Mouse (Mus musculus) heart, postnatal 4 days (tissue): Measurements from ENCODE around the gene 2510002D24Rik. TPM values are rescaled to one million over a fixed set of nuclear protein-coding genes. Genes with fewer than 3 reads are reported as not detected.
"Not testable (repeated sequence)": the region's sequence is repeated elsewhere in the genome, so short reads cannot be mapped to it uniquely, and the experiment has no call there.

ENCODE experiments used
- DNase-seq: peaks from one replicate; pipeline ENCODE4 v3.0.0; 2021
- total RNA-seq, 2 experiments: library from RNA; stranded (reverse); gene quantifications; 2 replicates each; pipeline ENCODE4 v1.2.3; 2021

The 2510002D24Rik gene
- 10 to 100 TPM; 18.8 to 20.8 TPM for total RNA-seq

DNA sequence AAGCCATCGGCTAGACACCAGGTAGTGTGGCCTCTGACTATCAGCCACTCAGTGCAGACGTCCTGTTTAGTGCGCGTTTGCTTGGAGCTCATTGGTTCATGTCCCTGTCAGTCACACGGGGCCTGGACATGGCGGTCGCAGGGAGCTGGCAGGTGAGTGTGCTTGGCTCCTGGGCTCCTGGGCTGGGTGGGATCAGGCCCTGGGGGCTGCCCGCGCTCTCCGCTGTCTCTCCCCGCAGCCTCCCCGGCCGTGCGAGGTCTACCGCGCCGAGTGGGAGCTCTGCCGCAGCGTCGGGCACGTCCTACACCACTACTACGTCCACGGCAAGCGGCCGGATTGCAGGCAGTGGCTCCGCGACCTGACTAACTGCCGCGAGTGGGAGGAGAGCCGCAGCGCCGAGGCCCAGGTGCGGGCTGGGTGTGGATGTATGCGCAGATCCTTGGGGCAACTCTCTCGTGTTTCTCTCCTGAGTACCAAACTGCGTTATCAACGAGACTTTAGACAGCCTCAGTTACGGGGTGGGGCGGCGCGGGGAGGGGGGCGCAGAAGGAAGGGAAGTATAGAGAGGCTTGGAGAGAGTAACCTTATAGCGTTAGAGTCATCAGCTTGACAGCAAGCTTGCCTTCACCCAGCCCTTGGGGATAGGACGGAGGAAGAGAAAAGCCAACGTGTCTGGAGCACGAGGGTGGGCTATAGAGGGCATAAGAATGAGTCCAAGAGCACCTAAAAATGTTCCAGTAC, at the start of gene 2510002D24Rik, which contains the start of gene Gm28539:
2510002D24Rik (plus strand) TSS at position 111 of the 741 bp plus-strand sequence.
Gm28539 (plus strand) TSS at position 117 of the 741 bp plus-strand sequence.
- peak; percentile 96 for DNase-seq

GRCm38 (mm10) chr16:18786652-18787051, 49.7 kb upstream of the 2510002D24Rik start:
- DNase-seq, result no peak

- no peak for DNase-seq
Measured at GRCm38 (mm10) chr16:18788627-18789406, 47.6 kb upstream of the 2510002D24Rik start.

- DNase-seq, result no peak
Measured at GRCm38 (mm10) chr16:18795223-18795899, 41.0 kb upstream of the 2510002D24Rik start.

DNA sequence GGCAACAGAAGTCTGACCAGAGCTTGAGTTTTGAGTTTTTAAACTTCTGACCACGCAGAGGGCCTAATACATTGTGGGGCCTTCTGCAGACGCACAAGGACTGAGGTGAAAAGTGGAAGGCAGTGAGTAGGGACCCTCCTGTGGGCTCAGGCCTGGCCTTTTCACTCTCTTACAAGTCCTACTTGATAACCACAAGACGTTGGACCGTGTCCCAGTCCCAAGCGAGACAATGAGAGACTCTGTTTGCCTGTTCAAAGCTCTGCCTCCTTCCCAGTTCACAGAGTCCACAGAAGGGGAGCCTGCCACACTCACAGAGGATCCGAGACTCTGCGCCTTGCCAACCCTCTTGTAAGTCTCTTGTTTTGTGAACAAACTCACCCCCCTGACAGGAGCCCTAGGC, 39.7 kb upstream of the 2510002D24Rik start:
- DNase-seq, result no peak

- no peak for DNase-seq
Measured at GRCm38 (mm10) chr16:18798151-18798550, 38.2 kb upstream of the 2510002D24Rik start.

DNA sequence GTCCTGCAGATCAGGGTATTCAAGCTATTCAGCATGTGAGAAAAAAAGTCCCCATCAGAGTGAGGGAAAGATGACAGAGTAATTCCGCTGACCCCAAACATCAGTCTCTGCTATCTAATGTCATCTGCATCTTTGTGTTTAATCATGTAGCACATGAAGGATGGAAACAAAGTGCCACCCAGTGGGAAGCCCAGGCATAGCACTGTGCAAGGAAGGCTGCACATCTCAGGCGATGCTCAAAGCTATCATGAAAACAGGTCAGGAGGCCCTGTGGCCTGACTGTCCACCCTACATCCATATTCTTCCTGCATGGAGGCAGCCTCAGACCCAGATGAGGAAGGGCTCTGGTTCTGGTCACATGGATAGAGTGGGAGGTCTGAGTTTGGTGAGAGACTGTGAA, 37.5 kb upstream of the 2510002D24Rik start:
- peak; percentile 54 for DNase-seq

- DNase-seq, result no peak
Measured at GRCm38 (mm10) chr16:18805746-18806145, 30.6 kb upstream of the 2510002D24Rik start.

DNA sequence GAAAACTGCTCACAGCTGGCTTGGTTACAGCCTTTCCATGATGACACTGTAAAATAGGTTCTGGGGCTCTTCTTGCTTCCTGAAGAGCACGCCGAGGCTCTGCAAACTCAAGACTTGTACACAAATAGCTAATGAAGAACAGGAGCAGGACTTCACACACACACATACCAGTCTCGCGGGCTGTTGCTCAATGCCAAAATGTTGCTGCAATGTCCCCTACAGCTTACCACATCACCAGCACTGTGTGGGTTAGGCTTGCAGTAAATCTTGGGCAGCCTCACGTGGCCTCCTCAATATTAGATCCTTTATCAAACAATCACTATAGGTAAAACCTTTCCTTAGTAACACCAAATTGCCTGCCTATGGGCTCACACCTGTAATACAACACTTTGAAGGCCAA, 27.4 kb upstream of the 2510002D24Rik start:
- no peak for DNase-seq

DNA sequence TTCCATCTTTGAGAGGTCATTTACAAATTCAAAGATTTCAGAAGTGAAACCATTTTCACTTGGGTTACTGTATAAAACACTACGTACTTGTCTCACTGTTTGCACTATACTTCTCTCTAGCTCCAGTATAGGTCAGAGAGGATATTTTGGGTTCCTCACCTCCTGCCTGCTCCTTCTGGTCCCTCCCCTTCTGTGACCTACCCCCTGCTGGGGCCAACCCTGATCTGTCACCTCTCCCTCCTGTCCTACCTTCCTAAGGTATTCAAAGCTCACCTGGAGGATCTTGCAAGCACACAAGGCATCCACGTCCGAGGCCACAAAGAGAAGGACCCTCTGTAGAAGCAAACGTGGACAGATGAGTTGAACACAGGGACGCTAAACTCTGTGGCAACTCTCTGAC, 25.3 kb upstream of the 2510002D24Rik start:
- DNase-seq, result no peak

- peak; percentile 91 for DNase-seq
Measured at GRCm38 (mm10) chr16:18811468-18812384, 24.7 kb upstream of the 2510002D24Rik start, which contains the start of the genes Ufd1 and Cdc45. Gene Ufd1 (plus strand): TSS chr16:18811779. Gene Cdc45 (minus strand): TSS chr16:18811987.

DNA sequence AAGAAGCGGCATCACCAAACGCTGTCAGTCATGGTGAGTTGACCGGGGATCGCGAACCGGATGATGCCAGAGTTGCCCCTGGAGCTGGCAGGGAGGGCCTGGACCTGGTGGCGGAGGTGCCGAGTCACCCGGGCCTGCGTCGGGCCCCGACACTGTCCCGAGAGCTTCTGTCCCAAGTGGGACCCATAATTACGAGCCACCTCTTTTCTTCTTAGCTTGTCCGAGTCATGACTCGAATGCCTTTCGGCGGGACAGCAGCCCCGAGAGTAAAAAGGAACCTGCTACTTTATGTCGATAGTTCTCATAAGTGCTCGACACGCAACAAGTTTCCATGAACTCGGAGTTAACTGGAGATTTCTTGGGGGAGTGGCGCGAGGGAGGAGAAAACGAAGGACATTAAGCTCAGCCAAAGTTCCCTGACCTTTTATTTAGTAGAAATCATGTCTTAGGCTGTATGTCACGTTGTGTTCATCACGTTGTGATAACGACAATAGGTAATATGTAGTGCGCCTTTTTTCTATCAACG, 23.9 kb upstream of the 2510002D24Rik start:
- no peak for DNase-seq

DNA sequence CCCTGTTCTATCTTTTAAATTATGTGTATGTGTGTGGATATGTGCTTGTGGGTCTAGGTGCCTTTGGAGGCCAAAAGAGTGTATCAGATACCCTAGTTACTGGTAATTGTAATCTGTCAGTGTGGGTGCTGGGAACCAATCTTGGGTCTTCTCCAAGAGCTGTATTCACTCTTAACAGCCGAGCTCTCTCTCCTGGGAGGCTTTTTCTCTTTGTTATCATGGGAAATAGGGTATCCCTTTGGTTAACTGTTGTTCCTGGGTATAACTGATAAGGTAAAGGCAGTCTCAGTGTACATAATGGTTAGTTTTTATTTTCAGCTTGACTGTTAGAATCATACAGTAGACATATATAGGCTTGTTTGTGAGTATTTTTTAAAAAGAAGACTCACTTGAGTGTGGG, 14.0 kb upstream of the 2510002D24Rik start:
- no peak for DNase-seq

DNA sequence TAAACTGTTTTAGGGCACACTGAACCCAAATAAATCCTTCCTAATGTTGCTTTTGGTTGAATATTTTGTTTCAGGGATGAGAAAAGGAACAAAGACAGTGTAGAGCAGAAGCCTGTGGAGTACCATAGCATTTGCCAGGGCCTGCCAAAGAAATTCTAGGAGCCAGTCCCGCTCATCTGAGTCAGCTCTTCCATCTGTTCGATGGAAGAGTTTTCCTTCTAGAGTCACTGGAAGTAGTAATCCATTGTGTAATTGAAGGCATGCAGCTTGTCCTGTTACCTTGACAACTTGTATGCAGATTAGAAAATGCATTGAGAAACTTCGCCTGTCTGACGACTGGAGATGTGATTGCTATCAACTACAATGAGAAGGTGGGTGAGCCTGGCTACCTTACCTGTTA, 13.5 kb upstream of the 2510002D24Rik start:
- no peak for DNase-seq

- DNase-seq, result no peak
Measured at GRCm38 (mm10) chr16:18828630-18829029, 7.7 kb upstream of the 2510002D24Rik start.

DNA sequence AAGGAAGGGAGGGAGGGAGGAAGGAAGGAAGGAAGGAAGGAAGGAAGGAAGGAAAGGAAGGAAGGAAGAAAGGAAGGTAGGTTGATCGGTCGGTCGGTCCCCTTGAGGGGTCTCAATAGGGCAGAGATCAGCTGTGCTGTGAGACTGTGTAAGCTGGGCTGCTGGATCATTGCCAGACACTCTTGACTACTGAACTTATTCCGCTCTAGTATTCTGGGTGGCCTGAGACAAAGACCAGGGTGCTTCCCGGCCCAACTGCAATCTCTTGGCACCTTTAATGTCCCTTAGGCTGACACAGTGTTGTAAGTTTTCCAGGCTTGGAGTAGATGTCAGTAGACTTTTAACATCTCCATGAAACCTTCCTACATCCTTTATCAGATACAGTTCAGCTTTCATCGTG, 7.3 kb upstream of the 2510002D24Rik start:
- DNase-seq, result no peak

GRCm38 (mm10) chr16:18833486-18833885, 2.9 kb upstream of the 2510002D24Rik start:
- DNase-seq, result no peak

- DNase-seq, result no peak
Measured at GRCm38 (mm10) chr16:18836073-18836467, 308 bp upstream of the 2510002D24Rik start.

GRCm38 (mm10) chr16:18838346-18838745, 2.0 kb downstream of the 2510002D24Rik start:
- DNase-seq, result peak; percentile 21

DNA sequence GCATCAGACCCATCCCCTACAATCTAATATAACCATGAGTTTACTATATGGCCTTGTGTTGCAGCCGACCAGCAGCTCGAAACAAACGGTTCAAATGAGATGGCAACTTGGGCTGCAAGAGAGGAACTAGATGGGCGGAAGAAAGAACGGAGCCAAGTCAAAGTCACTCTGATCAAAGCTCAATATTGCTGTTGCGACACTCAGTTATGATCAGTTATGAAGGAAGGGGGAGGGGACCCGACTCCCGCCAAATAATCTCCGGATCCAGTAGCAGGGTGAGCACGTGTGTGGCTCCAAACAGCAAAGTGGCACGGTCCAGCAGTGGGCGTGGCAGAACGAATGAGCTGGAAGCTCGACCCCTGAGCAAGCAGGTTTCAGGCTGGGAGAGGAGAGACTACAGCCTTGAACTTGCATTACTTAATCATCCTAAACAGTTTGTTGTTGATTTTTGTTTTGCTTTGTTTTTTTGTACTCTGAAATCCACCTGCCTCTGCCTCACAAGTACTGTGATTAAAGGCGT, 10.0 kb downstream of the 2510002D24Rik start:
- no peak for DNase-seq

DNA sequence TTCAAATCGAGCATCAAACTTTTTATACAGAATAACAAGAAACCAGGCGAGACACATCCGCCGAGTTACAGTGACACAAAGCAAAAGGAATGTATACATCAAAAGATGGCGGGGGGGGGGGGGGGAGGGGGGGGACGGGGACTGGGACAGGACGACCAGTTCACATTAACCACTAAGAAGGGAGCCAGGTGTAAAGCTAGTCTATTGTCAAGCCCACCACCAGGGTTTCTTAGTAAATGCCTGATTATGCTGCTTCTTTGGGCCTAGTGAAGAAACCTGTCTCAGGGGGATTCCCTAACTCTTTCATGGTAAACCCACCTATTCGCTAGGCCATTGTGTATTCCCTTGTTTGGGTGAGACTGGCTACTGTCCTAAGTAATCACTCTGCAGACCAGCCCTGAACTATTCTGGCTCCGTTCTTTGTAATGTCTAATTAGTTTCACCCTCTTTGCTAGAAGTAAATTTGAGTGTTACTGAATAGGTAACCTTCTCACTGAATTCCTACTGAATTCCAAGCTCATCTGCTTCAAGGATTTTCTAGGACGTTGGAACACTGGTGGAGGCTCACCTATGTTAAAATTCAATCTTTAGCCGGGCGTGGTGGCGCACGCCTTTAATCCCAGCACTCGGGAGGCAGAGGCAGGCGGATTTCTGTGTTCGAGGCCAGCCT, 13.3 kb downstream of the 2510002D24Rik start:
- DNase-seq, result not testable (repeated sequence)
